Mouse (Mus musculus): ENCODE measurements around the gene Mgat5.

The Mgat5 gene

DNA sequence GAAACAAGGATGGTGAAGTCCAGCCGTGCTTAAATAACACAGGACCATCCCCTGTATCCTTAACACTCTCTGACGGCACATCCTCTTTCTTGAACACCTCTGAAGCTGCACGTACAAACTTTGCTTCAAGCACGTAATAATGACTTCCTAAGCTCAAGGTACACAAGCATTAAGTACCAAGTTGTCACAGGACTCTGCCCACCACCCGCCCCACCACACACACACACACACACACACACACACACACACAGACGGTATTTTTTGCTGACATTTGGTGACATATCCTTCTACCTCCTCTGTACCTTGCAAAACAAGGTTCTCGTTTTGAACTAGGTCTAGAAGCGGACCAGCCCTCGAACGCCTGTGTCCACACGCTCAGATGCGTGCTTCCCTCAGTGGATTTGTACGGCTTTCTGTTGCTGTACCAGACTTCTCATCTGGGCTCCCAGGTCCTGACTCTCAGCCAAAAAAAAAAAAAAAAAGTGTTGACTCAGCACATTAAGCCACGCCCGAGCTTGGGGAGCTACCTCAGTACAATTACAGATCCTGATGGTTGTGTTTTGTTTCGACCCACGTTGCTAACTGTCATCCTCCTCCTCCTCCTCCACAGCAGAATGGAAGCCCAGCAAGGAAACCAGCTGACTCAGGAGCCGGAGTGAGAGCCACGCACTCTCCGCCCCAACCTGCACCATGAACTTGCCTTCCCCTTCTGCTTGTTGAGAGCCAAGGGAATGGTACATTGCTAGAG, 101.4 kb downstream of the Mgat5 start:
- no peak for DNase-seq (ENCODE audit: low spot score)

DNA sequence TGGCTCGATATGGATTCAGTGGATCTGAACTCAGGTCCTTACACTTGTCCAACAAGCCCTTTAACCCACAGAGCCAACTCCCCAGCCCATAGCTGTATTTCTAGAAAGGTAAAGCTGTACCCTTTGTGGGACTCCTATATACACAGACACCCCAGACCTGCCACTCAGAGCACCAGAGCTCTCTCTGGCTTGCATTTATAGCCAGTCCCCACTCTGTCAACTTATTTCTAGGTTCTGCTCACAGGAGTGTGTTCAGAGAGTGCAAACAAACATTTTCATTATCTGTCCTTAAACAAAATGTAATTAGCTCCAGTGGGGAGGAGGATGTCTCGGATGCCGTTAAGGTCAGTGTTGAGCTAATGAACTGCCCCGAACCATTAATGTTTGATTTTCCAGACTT, 102.5 kb downstream of the Mgat5 start:
- no peak for DNase-seq (ENCODE audit: low spot score)

DNA sequence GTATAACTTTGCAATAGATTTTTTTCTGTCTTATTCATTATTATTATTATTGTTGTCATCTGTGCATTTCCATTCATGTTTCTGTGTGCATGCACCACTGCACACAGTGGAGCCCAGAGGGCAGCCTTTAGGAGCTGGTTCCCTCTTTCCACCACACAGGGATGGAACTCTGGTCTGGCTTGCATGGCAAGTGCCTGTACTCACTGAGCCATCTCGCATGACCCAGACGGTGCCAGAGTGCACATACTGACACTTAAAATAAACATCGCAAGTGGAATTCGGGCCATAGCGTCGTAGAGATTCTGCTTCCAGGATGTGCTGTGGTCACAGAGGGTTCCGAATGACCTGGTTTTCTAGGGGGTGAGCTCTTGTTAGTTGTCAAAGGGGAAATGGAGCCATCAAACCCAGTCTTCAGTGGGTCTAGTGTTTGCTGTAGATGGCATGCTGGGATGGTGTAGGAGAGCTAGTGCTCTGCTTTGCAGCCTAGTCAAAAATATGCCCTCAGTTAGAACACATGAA, 103.5 kb downstream of the Mgat5 start:
- no peak for DNase-seq (ENCODE audit: low spot score)

- no peak for DNase-seq (ENCODE audit: low spot score)
Measured at GRCm38 (mm10) chr1:127308989-127309701, 104.3 kb downstream of the Mgat5 start.

DNA sequence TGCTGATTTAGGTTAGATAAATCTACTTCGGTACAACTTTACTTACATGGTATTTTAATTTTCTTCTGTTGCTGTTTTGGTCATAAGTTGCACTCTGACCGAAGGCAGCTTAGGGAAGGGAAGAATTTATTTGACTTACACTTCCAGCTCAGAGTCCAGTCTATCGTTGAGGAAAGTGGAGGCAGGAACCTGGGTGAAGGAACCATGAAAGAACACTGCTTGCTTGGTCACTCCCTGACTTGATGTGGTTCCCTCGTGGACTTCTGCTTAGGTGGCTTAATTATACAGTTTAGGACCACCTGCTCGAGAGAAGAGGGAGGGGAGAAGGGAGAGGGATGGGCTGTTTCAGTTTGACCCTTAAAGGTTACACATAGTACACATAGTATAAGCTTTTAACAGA, 105.2 kb downstream of the Mgat5 start:
- no peak for DNase-seq (ENCODE audit: low spot score)

DNA sequence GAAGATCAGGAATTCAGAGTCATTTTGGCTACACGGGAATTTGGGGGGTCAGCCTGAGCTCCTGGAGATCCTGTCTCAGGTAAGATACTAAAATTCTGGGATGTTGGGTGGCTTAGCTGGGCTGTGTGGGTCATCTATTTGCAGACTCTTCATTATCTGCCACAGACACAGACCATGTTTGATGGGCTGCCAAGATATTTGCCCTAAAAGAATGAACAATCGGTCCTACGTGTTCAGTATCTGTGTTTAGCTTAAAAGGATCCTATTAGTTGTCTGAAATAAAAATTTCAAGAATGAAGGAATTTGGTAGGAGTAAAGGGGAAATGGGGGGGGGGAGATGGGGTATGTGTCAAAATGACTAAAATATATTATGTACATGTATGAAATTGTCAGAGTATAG, 105.9 kb downstream of the Mgat5 start:
- no peak for DNase-seq (ENCODE audit: low spot score)

GRCm38 (mm10) chr1:127313652-127314350, 109.0 kb downstream of the Mgat5 start:
- no peak for DNase-seq (ENCODE audit: low spot score)

- DNase-seq (ENCODE audit: low spot score), result no peak
Measured at GRCm38 (mm10) chr1:127315763-127316627, 111.2 kb downstream of the Mgat5 start.

GRCm38 (mm10) chr1:127316651-127317050, 111.8 kb downstream of the Mgat5 start:
- no peak for DNase-seq (ENCODE audit: low spot score)

DNA sequence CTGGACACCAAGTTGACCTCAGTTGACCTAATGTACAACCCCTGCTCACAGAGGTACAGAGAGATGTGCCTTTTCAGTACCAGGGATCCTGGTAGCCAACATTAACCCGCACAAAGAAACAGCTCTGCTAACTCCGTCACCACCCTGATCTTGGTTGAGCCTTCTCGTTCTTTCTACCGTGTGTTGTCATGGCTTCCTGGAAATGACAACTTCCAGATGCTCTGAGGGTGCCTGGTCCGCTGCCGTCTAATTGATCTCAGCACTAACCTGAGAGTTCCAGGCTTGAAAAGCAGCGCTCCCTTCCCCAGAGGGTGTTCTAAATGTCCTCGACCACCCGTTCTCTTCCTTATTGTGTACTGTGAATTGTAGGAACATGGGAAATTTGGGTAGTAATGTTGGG, 112.7 kb downstream of the Mgat5 start:
- DNase-seq (ENCODE audit: low spot score), result no peak

- no peak for DNase-seq (ENCODE audit: low spot score)
Measured at GRCm38 (mm10) chr1:127318486-127318885, 113.7 kb downstream of the Mgat5 start.

- DNase-seq (ENCODE audit: low spot score), result no peak
Measured at GRCm38 (mm10) chr1:127319768-127320167, 115.0 kb downstream of the Mgat5 start.

GRCm38 (mm10) chr1:127320956-127321355, 116.1 kb downstream of the Mgat5 start:
- no peak for DNase-seq (ENCODE audit: low spot score)

DNA sequence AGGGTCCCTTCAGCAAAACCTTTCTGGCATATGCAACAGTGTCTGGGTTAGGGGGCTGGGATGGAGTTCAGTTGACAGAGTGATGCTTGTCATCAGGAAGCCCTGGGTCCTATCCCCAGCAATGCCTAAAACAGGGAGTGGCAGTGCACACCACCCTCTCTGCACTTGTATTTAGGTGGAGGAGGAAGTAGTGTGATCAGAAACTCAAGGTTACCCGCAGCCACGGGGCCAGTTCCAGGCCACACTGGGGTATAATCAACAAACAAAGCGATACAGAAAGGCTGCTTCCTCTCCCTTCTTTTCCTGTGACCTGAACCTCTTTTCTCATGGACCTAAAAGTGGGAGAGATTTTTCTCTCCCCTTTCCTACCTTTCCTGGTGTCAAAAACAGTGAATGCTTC, 116.8 kb downstream of the Mgat5 start:
- DNase-seq (ENCODE audit: low spot score), result no peak

DNA sequence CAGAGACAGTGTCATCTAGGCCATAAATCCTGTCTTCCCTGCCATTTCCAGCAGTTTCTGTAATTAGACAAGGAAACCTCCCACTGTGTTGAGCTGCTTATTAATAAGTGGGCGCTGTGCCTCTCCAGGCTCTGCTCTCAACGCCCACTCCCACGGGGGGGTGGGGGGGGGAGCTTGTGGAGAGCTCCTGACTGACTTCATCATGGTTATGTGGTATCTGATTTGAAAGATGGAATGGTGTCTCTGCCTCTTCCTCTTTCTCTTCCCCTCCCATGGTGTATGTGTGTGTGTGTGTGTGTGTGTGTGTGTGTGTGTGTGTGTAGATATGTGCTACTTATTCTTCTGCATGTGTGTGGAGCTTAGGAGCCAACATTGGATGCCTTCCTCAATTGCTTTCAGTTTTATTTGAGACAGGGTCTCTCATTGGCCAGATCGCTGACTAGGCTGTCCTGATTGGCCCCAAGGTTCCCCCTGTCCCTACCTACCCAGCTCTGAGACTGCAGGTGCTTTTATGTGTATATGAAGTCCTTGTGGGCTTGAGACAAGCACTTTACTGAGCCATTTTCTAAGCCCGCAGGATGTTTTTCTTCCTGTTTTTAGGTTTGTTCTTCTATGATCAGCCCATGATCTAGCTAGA, 117.5 kb downstream of the Mgat5 start:
- DNase-seq (ENCODE audit: low spot score), result no peak

- no peak for DNase-seq (ENCODE audit: low spot score)
Measured at GRCm38 (mm10) chr1:127325601-127326198, 120.9 kb downstream of the Mgat5 start.

- no peak for DNase-seq (ENCODE audit: low spot score)
Measured at GRCm38 (mm10) chr1:127327773-127328172, 123.0 kb downstream of the Mgat5 start.

GRCm38 (mm10) chr1:127328354-127328875, 123.6 kb downstream of the Mgat5 start:
- DNase-seq (ENCODE audit: low spot score), result no peak

DNA sequence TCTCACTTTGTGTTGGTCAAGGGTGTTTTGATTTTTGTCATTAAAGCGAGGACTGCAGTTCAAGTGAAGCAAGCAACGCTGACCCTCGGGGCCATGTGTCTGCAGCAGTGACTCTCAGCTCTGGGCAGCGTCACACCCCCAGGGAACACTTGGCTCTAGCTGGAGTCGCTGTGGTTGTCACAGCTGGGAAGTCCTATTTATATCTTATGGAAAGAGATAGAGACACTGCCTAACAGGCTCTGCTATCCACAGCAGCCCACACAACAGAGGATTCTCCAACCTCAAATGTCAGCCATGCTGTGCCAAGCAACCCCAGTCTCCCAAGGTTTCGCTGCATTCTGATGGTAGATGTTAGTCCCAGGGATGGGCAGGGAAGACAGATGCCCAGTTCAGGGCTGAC, 125.0 kb downstream of the Mgat5 start:
- DNase-seq (ENCODE audit: low spot score), result no peak

- no peak for DNase-seq (ENCODE audit: low spot score)
Measured at GRCm38 (mm10) chr1:127337740-127338139, 132.9 kb downstream of the Mgat5 start.

Measured in urinary bladder, postnatal 14 days (tissue).